Mouse (Mus musculus) kidney, embryonic 15.5 days (tissue): ENCODE results near the gene Dnajb13. TPM values are rescaled to one million over a fixed set of nuclear protein-coding genes. Genes with fewer than 3 reads are reported as not detected.

Experiments used
- ATAC-seq: fragments of 200-750 bp; cut with Nextera tagmentation; replicated peaks from 2 replicates; pipeline ENCODE4 v1.8.0; 2017; ENCODE audit warnings: moderate TSS enrichment; ENCODE audit not compliant: low FRiP score
- H3K27ac ChIP-seq: fragments of 300-500 bp; sonication (generic); 2 replicates; pipeline ENCODE4 v1.5.1; 2015; ENCODE audit warnings: mild to moderate bottlenecking, inconsistent platforms
- H3K27me3 ChIP-seq: fragments of 300-500 bp; sonication (generic); 2 replicates; pipeline ENCODE4 v1.6.1; 2015; ENCODE audit warnings: inconsistent platforms
- H3K36me3 ChIP-seq: fragments of 300-500 bp; sonication (generic); 2 replicates; pipeline ENCODE4 v1.6.1; 2015; ENCODE audit warnings: inconsistent platforms
- H3K4me1 ChIP-seq: fragments of 300-500 bp; sonication (generic); 2 replicates; pipeline ENCODE4 v1.6.1; 2015; ENCODE audit warnings: inconsistent platforms
- H3K4me2 ChIP-seq: fragments of 300-500 bp; sonication (generic); 2 replicates; pipeline ENCODE4 v1.6.1; 2015; ENCODE audit warnings: moderate library complexity, mild to moderate bottlenecking, inconsistent platforms
- H3K4me3 ChIP-seq: fragments of 300-500 bp; sonication (generic); replicated peaks from 2 replicates; pipeline ENCODE4 v1.5.1; 2015; ENCODE audit warnings: mild to moderate bottlenecking, inconsistent platforms
- H3K9ac ChIP-seq: fragments of 300-500 bp; sonication (generic); 2 replicates; pipeline ENCODE4 v1.6.1; 2015; ENCODE audit warnings: mild to moderate bottlenecking, inconsistent platforms
- H3K9me3 ChIP-seq: fragments of 300-500 bp; sonication (generic); replicated peaks from 2 replicates; pipeline ENCODE4 v1.6.1; 2016; ENCODE audit warnings: inconsistent platforms
- WGBS: fragments of 180-500 bp; shearing (Covaris S2); methylation state at CpG from one replicate; pipeline ENCODE4 v1.1.7; 2015; ENCODE audit warnings: mixed read lengths; 5-methylcytosine and 5-hydroxymethylcytosine counted together
- polyA plus RNA-seq: library from polyadenylated mRNA; unstranded; fragments of >200 nt; fragmentation: Nextera tagmentation; extraction: Ambion mirVana; gene quantifications from 2 replicates; pipeline ENCODE4 v1.2.1, GENCODE M21; 2015

The Dnajb13 gene
- polyA plus RNA-seq, 1 experiment from 2014 or later, result 0.40 TPM

GRCm38 (mm10) chr7:100536804-100537518 is 22.2 kb upstream of the Dnajb13 start, which contains the start of gene Coa4:
Gene Coa4 (plus strand): TSS chr7:100537071.
- H3K36me3 ChIP-seq, result peaks cover 21% of the 10 kb centered on the region
- H3K9ac ChIP-seq, result peak within 1 kb of the TSS; percentile 79
- H3K9me3 ChIP-seq, result no peaks in the 10 kb centered on the region
- ATAC-seq, result peak; percentile 99
- peak within 1 kb of the TSS; percentile 72 for H3K4me2 ChIP-seq
- H3K4me3 ChIP-seq, result peak within 1 kb of the TSS; percentile 79
- no peaks in the 10 kb centered on the region for H3K27me3 ChIP-seq
- peaks cover 9% of the 10 kb centered on the region for H3K4me1 ChIP-seq
- peak within 1 kb of the TSS; percentile 95 for H3K27ac ChIP-seq
- under 1% methylated on average over 33 of the region's 33 CpGs for WGBS

DNA sequence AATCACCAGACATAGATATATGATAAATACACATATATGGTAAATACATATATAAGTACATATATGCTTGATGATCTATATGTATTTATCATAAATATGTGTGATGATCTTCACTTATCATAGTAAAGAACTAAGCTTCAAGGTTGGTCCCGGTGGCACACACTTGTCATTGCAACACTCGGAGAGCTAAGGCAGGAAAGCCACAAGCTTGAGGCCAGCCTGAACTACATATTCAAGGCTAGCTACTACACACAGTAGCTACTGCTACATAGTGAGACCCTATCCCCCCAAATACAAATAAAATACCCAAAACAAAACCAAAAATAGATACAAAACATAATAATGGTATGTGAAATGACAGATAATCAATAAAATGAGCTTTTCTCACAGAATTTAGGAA is 21.1 kb upstream of the Dnajb13 start:
- H3K36me3 ChIP-seq, result peaks cover 21% of the 10 kb centered on the region
- peak overlapping the region; percentile 72 for H3K4me2 ChIP-seq
- no peak for ATAC-seq
- H3K4me1 ChIP-seq, result peaks cover 9% of the 10 kb centered on the region
- no peak overlapping the region for H3K9ac ChIP-seq
- no peaks in the 10 kb centered on the region for H3K27me3 ChIP-seq
- H3K9me3 ChIP-seq, result no peaks in the 10 kb centered on the region
- no peak overlapping the region for H3K27ac ChIP-seq
- WGBS, result 85% methylated on average over 2 of the region's 2 CpGs
- peak overlapping the region; percentile 79; the same call in 1 of the 2 replicates for H3K4me3 ChIP-seq

DNA sequence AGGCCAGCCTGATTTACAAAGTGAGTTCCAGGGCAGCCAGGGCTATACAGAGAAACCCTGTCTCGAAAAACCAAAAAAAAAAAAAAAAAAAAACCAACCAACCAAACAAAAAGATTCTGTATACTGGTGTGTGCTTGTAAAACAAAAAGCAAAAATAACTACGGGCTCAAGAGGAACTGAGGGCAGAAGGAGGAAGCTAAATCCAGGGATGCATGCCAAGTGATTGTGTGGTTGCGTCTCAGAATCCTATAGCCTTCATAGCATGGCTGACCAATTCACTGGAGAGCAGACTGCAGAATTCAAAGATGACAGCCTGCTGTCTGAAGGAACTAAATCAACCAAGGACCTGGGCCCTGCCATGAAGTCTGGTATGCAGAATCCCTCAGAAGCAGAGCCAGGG is 19.5 kb upstream of the Dnajb13 start:
- no peak for ATAC-seq
- WGBS, result 90% methylated on average over 3 of the region's 3 CpGs
- no peak overlapping the region for H3K27ac ChIP-seq
- no peak overlapping the region for H3K4me2 ChIP-seq
- H3K4me3 ChIP-seq, result no peak overlapping the region
- H3K36me3 ChIP-seq, result peaks cover 6% of the 10 kb centered on the region
- H3K27me3 ChIP-seq, result no peaks in the 10 kb centered on the region
- peaks cover 9% of the 10 kb centered on the region for H3K4me1 ChIP-seq
- no peaks in the 10 kb centered on the region for H3K9me3 ChIP-seq
- H3K9ac ChIP-seq, result no peak overlapping the region

- no peak overlapping the region for H3K9ac ChIP-seq
- no peaks in the 10 kb centered on the region for H3K9me3 ChIP-seq
- no peak overlapping the region for H3K4me2 ChIP-seq
- no peak overlapping the region for H3K4me3 ChIP-seq
- H3K4me1 ChIP-seq, result peaks cover 9% of the 10 kb centered on the region
- no peak overlapping the region for H3K27ac ChIP-seq
- no peaks in the 10 kb centered on the region for H3K27me3 ChIP-seq
- ATAC-seq, result no peak
- no peaks in the 10 kb centered on the region for H3K36me3 ChIP-seq
- 75% methylated on average over 2 of the region's 2 CpGs for WGBS
Measured at GRCm38 (mm10) chr7:100533503-100533902, 18.7 kb upstream of the Dnajb13 start.

- ATAC-seq, result no peak
- Histone ChIP-seq H3K4me1 (no peaks in the 10 kb centered on the region), H3K27me3 (no peaks in the 10 kb centered on the region), H3K9ac (no peak overlapping the region), H3K27ac (no peak overlapping the region), H3K9me3 (no peaks in the 10 kb centered on the region), H3K4me3 (no peak overlapping the region), H3K36me3 (no peaks in the 10 kb centered on the region), H3K4me2 (no peak overlapping the region)
- WGBS, result 90% methylated on average over 5 of the region's 5 CpGs
Measured at GRCm38 (mm10) chr7:100530766-100531165, 16.0 kb upstream of the Dnajb13 start.

DNA sequence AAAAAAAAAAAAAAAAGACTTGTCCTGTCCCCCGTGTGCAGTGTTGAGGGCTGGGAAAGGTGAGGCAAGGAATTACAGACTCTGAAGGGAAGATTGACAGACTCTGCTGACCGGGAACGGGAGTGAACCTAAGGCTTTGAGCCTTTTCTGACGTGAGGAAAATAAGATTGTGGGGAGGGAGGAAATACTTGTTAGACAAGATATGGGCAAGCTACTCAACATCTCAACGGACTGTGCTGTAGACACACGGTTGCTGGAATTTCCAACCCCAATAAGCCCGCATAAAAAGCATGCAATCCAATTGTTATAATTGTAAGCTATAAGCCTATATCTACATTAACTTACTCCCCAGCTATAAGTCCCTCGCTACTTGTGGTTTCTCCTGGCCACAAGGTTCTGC is 9.9 kb upstream of the Dnajb13 start:
- Histone ChIP-seq H3K4me1 (no peaks in the 10 kb centered on the region), H3K9ac (no peak overlapping the region), H3K4me2 (no peak overlapping the region), H3K27me3 (no peaks in the 10 kb centered on the region), H3K27ac (no peak overlapping the region), H3K36me3 (no peaks in the 10 kb centered on the region), H3K4me3 (no peak overlapping the region), H3K9me3 (no peaks in the 10 kb centered on the region)
- ATAC-seq, result no peak
- WGBS, result 65% methylated on average over 8 of the region's 8 CpGs

- ATAC-seq, result no peak
- H3K9me3 ChIP-seq, result no peaks in the 10 kb centered on the region
- no peaks in the 10 kb centered on the region for H3K36me3 ChIP-seq
Measured at GRCm38 (mm10) chr7:100522222-100522621, 7.5 kb upstream of the Dnajb13 start.

DNA sequence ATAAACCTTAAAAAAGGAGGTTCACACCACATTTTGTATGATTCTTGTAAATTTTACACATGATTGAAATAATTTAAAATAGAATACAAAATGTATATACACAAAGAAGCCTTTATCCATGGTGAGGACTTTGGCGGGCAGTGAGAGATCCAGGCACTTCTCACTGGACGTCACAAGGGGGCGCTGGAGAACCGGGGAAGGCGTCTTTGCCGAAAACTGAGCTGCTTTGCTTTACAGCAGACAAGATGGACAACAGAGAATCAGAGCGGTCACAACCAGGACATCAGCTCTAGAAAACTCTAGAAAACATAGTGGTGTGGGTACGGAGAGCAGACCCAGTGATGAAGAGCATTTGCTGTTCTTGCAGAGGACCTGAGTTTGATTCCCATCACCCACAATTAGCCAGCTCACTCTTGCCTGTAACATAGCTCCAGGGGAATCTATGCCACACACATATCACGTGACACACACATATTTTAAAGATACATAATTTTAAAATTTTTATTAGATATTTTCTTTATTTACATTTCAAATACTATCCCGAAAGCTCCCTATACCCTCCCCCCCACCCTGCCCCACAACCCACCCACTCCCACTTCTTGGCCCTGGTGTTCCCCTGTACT is 6.0 kb upstream of the Dnajb13 start:
- 0 out of 2 replicates have a peak, but pooled peaks have one; percentile 49 for ATAC-seq
- Histone ChIP-seq H3K4me1 (no peaks in the 10 kb centered on the region), H3K27me3 (no peaks in the 10 kb centered on the region), H3K4me3 (no peak overlapping the region), H3K9ac (no peak overlapping the region), H3K27ac (no peak overlapping the region), H3K4me2 (peak overlapping the region; percentile 41; the same call in 1 of the 2 replicates), H3K9me3 (no peaks in the 10 kb centered on the region), H3K36me3 (no peaks in the 10 kb centered on the region)
- WGBS, result 19% methylated on average over 10 of the region's 10 CpGs

More at GRCm38 (mm10) chr7:100522222-100522621, 7.5 kb upstream of the Dnajb13 start:
- no peak overlapping the region for H3K4me3 ChIP-seq
- 72% methylated on average over 3 of the region's 3 CpGs for WGBS
- no peak overlapping the region for H3K9ac ChIP-seq
- H3K27me3 ChIP-seq, result no peaks in the 10 kb centered on the region
- H3K27ac ChIP-seq, result no peak overlapping the region
- no peaks in the 10 kb centered on the region for H3K4me1 ChIP-seq
- no peak overlapping the region for H3K4me2 ChIP-seq

DNA sequence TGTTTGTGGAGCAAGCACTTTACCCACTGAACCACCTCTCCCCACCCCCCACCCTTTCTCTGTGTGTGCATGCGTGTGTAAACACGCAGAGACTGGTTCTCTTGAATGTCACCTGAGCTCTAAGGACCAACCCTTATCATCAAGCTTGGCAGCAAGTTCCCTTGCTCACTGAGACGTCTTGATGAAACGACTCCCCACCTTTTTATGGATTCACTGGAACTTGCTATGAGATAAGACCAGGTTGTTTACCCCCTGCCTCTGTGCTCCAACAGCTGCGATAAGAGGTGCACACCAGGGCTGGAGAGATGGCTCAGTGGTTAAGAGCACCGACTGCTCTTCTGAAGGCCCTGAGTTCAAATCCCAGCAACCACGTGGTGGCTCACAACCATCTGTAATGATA is 5.4 kb upstream of the Dnajb13 start:
- no peak for ATAC-seq
- no peaks in the 10 kb centered on the region for H3K4me1 ChIP-seq
- no peak overlapping the region for H3K27ac ChIP-seq
- WGBS, result 61% methylated on average over 7 of the region's 7 CpGs
- no peaks in the 10 kb centered on the region for H3K36me3 ChIP-seq
- no peak overlapping the region for H3K4me2 ChIP-seq
- H3K4me3 ChIP-seq, result no peak overlapping the region
- H3K27me3 ChIP-seq, result no peaks in the 10 kb centered on the region
- no peaks in the 10 kb centered on the region for H3K9me3 ChIP-seq
- H3K9ac ChIP-seq, result no peak overlapping the region

DNA sequence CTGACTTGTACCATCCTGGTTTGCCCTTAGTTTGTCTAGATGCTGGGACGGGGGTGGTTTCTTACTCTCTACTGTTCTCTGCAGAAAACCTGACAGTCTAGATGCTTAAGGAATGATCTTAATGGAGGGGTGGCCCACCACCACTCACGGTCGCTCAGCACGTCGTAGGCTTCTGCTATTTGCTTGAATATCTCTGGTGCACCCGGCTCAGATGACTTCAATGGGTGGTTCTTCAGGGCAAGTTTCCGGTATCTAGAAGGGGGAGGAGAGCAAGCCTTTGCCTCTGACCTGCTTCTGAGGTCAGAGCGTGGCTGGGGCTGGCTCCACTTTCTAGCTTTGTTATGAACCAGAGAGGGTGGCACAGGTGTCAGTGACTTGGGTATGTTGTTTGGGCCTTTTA is 3.2 kb downstream of the Dnajb13 start:
- Histone ChIP-seq H3K4me2 (no peak overlapping the region), H3K9ac (no peak overlapping the region), H3K4me3 (no peak overlapping the region), H3K36me3 (no peaks in the 10 kb centered on the region), H3K27me3 (no peaks in the 10 kb centered on the region), H3K27ac (no peak overlapping the region), H3K4me1 (0 out of 2 replicates have a peak, but pooled peaks cover 4% of the 10 kb centered on the region), H3K9me3 (no peaks in the 10 kb centered on the region)
- ATAC-seq, result no peak
- WGBS, result 70% methylated on average over 8 of the region's 8 CpGs

GRCm38 (mm10) chr7:100508670-100509069 is 6.1 kb downstream of the Dnajb13 start:
- Histone ChIP-seq H3K27me3 (no peaks in the 10 kb centered on the region), H3K9ac (no peak overlapping the region), H3K36me3 (no peaks in the 10 kb centered on the region), H3K9me3 (no peaks in the 10 kb centered on the region), H3K4me2 (no peak overlapping the region), H3K27ac (no peak overlapping the region), H3K4me3 (no peak overlapping the region), H3K4me1 (peaks cover 12% of the 10 kb centered on the region; the same call in 1 of the 2 replicates)
- WGBS, result 34% methylated on average over 3 of the region's 3 CpGs
- ATAC-seq, result no peak

DNA sequence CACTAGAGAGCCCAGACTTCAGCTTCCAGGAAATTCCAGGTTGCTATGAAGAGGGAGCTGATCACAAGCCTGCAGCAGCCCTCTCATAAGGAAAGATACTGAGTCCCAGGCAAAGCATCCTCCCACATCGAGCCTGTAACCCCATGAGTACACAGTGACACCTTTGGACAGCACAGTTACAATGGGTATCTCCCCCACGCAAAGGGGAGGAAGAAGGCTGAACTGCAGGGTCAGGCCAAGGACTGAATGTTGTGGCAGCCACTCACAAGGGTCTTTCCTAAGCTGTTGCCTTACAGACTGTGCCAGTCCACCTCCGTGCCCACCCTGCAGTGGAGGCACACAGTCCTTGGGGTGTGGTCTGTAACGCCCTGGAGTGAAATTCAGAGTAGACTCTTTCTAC is 8.3 kb downstream of the Dnajb13 start:
- WGBS, result 46% methylated on average over 4 of the region's 4 CpGs
- ATAC-seq, result 0 out of 2 replicates have a peak, but pooled peaks have one; percentile 16

More for the DNA sequence above, 8.3 kb downstream of the Dnajb13 start:
- H3K9me3 ChIP-seq, result no peaks in the 10 kb centered on the region
- no peak overlapping the region for H3K9ac ChIP-seq
- H3K36me3 ChIP-seq, result no peaks in the 10 kb centered on the region
- no peak overlapping the region for H3K4me3 ChIP-seq
- H3K4me1 ChIP-seq, result peaks cover 16% of the 10 kb centered on the region; the same call in 1 of the 2 replicates
- 0 out of 2 replicates have a peak overlapping the region, but pooled peaks have one; percentile 27 for H3K27ac ChIP-seq
- H3K4me2 ChIP-seq, result no peak overlapping the region
- no peaks in the 10 kb centered on the region for H3K27me3 ChIP-seq
